Mouse (Mus musculus): Measurements from ENCODE around the gene Rhbdd1. TPM values are rescaled to one million over a fixed set of nuclear protein-coding genes. Genes with fewer than 3 reads are reported as not detected.

The Rhbdd1 gene
- polyA plus RNA-seq, 1 experiment = 10.7 TPM

DNA sequence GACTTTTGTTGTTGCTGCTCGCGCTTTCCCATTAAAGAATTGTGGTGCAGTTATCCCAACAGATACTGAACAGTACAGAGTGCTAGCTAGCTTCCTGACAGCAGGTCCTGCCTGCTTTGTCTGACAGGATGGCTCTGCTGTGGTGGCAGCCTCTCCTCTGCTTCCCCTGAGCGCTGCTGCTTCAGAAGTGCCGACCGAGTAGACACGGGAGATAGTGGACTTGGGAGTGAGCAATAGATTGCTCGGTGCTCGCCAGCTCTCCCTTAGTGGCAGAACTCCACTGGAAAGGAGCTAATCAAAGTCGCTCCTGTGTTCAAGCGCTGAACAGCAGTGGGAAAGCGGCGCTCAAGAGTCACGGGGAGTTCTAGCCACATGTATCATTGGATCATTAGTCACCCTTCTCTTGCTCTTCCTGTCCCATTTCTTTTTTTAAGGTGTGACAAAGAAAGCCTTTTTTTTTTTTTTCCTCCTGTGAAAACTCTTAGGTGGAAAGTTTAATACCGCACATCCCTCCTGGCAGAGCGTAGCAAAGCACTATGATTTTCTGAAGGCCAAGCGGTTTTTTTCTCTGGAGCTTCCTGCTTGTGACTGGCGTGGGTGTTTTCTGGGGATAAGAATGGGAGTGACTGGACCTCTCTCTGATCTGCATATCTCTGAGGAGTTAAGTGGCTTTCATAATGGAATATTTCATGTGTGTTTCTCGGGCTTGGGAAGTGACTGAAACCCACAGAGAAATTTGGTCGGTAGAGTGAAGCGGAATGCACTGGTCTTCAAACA is 42.8 kb downstream of the Rhbdd1 start:
- Histone ChIP-seq H3K27me3 (ENCODE audit: control insufficient read depth, insufficient read depth, low read length) (no peaks in the 10 kb centered on the region), H3K27ac (ENCODE audit: insufficient read depth, low read length) (no peak overlapping the region), H3K4me3 (replicated peaks; ENCODE audit: insufficient read depth, low read depth, low read length) (peak overlapping the region; percentile 2), H3K4me1 (ENCODE audit: control insufficient read depth, insufficient read depth, low read length) (no peaks in the 10 kb centered on the region)
- 60% methylated on average over 20 of the region's 20 CpGs for WGBS
- DNase-seq = peak in 1 of 2 experiments; percentile 15
- no peak for TF ChIP-seq POLR2A (IDR thresholded peaks at IDR 0.05; ENCODE audit: borderline replicate concordance, insufficient read depth, low read length)
- TF ChIP-seq CTCF (IDR thresholded peaks at IDR 0.05; ENCODE audit: borderline replicate concordance, insufficient read depth, low read depth, low read length) = no peak

DNA sequence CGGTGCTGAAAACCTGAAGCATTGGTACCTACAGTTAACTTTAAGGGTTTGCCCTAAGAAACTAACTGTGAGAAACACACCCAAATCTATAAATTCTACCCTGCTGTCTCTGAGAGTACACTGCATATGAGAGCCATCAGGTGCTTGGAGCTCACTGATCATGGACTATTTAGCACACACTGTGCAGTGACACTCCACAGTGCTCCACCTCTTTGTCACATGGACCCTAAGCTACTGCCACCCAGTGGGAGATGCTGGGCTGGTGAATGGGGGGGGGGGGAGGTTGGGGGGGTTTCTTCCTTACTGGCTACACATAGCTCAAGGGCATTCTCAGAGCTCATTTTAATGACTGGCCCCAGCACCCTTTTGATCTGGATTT is 43.4 kb downstream of the Rhbdd1 start:
- DNase-seq = no peak
- TF ChIP-seq CTCF (IDR thresholded peaks at IDR 0.05; ENCODE audit: borderline replicate concordance, insufficient read depth, low read depth, low read length) = no peak
- TF ChIP-seq POLR2A (IDR thresholded peaks at IDR 0.05; ENCODE audit: borderline replicate concordance, insufficient read depth, low read length) = no peak
- Histone ChIP-seq H3K4me1 (ENCODE audit: control insufficient read depth, insufficient read depth, low read length) (no peaks in the 10 kb centered on the region), H3K27me3 (ENCODE audit: control insufficient read depth, insufficient read depth, low read length) (no peaks in the 10 kb centered on the region), H3K4me3 (replicated peaks; ENCODE audit: insufficient read depth, low read depth, low read length) (no peak overlapping the region), H3K27ac (ENCODE audit: insufficient read depth, low read length) (no peak overlapping the region)
- 89% methylated on average over 1 of the region's 1 CpGs for WGBS

DNA sequence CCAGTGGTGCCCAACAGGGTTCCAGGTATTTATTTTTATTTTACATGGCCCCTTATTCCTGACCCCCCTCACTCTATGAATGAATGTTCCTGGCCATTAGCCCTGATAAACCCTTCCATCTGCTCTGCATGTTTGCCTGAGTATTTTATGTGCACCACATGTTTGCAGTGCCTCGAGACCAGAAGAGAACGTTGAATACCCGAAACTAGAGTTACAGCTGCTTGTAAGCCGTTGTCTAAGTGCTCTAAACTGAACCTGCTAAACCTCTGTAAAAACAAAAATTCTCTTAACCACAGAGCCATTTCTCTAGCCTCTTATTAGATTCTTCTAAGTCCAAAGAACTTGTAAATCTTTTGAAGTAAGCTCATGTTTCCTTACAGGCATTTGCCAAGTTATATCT is 45.0 kb downstream of the Rhbdd1 start:
- Histone ChIP-seq H3K4me3 (replicated peaks; ENCODE audit: insufficient read depth, low read depth, low read length) (no peak overlapping the region), H3K27me3 (ENCODE audit: control insufficient read depth, insufficient read depth, low read length) (no peaks in the 10 kb centered on the region), H3K27ac (ENCODE audit: insufficient read depth, low read length) (no peak overlapping the region), H3K4me1 (ENCODE audit: control insufficient read depth, insufficient read depth, low read length) (no peaks in the 10 kb centered on the region)
- no peak for TF ChIP-seq CTCF (IDR thresholded peaks at IDR 0.05; ENCODE audit: borderline replicate concordance, insufficient read depth, low read depth, low read length)
- no peak for TF ChIP-seq POLR2A (IDR thresholded peaks at IDR 0.05; ENCODE audit: borderline replicate concordance, insufficient read depth, low read length)
- WGBS = 61% methylated on average over 4 of the region's 4 CpGs
- DNase-seq = no peak

DNA sequence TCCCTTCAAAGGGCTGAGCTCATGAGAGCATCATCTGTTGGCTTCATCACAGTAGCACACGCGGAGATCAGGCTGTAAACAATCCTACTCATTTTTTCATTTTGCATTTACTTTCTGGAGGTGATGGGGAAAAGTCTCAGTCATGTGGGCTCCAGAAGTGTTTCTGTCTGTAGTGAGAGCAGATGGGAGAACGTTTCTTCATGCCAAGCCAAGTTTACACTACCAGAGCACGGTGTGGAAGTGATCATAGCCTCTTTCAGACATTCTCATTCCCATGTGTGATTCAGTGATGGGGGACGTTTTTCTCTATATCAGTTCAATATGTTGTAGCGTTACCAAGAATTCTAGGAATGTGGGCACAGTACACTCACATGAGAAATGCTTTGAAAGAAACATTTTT is 45.9 kb downstream of the Rhbdd1 start:
- WGBS = 63% methylated on average over 6 of the region's 6 CpGs
- H3K4me1 ChIP-seq (ENCODE audit: control insufficient read depth, insufficient read depth, low read length) = no peaks in the 10 kb centered on the region
- H3K27me3 ChIP-seq (ENCODE audit: control insufficient read depth, insufficient read depth, low read length) = no peaks in the 10 kb centered on the region
- no peak overlapping the region for H3K4me3 ChIP-seq (replicated peaks; ENCODE audit: insufficient read depth, low read depth, low read length)
- TF ChIP-seq POLR2A (IDR thresholded peaks at IDR 0.05; ENCODE audit: borderline replicate concordance, insufficient read depth, low read length) (no peak), CTCF (IDR thresholded peaks at IDR 0.05; ENCODE audit: borderline replicate concordance, insufficient read depth, low read depth, low read length) (no peak)
- no peak overlapping the region for H3K27ac ChIP-seq (ENCODE audit: insufficient read depth, low read length)
- no peak for DNase-seq

DNA sequence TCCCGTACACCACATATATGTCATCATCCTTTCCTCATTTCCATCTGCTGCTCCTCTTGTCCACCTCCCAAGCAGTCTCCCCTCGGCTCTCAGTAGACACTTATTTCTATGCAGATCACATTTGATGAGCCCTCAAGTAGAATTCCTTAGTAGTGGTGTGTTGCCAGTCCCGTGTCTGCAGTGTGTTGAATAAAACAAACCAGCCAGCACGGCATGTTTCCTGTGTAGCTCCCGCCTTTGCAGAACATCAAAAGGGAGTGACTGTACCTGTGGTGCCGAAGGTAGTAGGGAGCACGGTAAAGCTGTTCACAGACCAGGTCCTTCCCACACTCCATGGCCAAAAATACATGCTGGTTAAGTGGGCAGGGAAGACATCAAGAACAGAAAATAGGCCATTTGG is 47.8 kb downstream of the Rhbdd1 start:
- no peaks in the 10 kb centered on the region for H3K27me3 ChIP-seq (ENCODE audit: control insufficient read depth, insufficient read depth, low read length)
- H3K4me1 ChIP-seq (ENCODE audit: control insufficient read depth, insufficient read depth, low read length) = no peaks in the 10 kb centered on the region
- TF ChIP-seq CTCF (IDR thresholded peaks at IDR 0.05; ENCODE audit: borderline replicate concordance, insufficient read depth, low read depth, low read length) (no peak), POLR2A (IDR thresholded peaks at IDR 0.05; ENCODE audit: borderline replicate concordance, insufficient read depth, low read length) (no peak)
- WGBS = 65% methylated on average over 7 of the region's 7 CpGs
- no peak for DNase-seq
- H3K4me3 ChIP-seq (replicated peaks; ENCODE audit: insufficient read depth, low read depth, low read length) = no peak overlapping the region
- H3K27ac ChIP-seq (ENCODE audit: insufficient read depth, low read length) = no peak overlapping the region

DNA sequence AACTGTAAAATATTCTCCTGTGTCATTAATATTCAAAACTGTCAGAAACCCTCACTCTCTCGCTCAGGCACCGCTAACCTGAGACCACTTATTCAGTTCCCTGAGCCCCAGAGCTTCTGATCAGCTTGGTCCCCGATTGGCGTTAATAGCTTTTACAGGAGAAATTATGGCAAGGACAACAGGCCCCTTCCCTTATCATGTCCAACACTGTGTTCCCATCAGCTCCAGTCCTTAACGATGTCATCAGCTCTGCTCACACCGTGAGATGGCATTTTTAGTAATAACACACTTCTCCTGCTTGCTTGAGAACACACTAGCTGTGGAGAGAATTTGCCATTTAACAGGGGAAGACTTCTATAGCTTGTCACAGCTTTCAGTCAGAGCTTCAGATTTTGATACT is 48.2 kb downstream of the Rhbdd1 start:
- Histone ChIP-seq H3K27me3 (ENCODE audit: control insufficient read depth, insufficient read depth, low read length) (no peaks in the 10 kb centered on the region), H3K4me1 (ENCODE audit: control insufficient read depth, insufficient read depth, low read length) (no peaks in the 10 kb centered on the region), H3K4me3 (replicated peaks; ENCODE audit: insufficient read depth, low read depth, low read length) (no peak overlapping the region), H3K27ac (ENCODE audit: insufficient read depth, low read length) (no peak overlapping the region)
- 81% methylated on average over 6 of the region's 6 CpGs for WGBS
- TF ChIP-seq POLR2A (IDR thresholded peaks at IDR 0.05; ENCODE audit: borderline replicate concordance, insufficient read depth, low read length) (no peak), CTCF (IDR thresholded peaks at IDR 0.05; ENCODE audit: borderline replicate concordance, insufficient read depth, low read depth, low read length) (no peak)
- no peak for DNase-seq

DNA sequence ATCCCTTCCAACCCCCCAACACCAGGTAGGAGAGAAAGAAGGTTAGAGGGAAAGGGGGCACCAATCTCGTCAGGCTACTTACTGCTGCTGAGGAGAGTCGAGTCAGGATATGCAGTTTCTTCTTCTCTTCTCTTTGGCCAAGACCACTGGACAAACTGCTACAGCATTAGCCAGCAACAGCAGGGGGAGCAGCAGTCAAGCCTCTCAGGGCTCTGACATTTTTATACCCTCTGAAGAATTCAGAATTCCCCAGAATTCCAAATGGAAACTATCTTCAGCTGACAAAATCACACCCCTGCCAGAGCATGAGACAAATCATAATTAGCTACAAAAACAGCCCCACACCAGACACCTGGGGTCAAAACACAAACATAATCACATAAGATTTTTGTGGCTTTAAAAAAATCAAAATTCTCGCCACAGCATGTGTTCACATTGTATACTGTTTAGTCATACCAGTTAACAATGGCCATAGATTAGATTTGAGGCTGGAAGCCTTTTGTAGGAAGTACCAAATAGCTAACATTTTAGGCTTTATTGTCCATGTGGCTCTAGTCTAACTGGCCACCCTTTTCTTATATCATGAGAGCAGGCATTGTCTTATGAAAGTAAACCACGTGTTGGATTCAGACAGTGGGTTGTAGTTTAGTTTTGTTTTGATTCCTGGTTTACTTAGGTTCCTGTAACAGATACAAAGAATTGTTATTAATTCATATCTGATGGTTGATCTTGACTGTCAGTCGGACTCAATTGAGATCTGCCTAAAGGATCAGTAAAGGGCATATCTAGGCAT is 55.6 kb downstream of the Rhbdd1 start:
- WGBS = 77% methylated on average over 5 of the region's 5 CpGs
- no peaks in the 10 kb centered on the region for H3K27me3 ChIP-seq (ENCODE audit: control insufficient read depth, insufficient read depth, low read length)
- no peak for DNase-seq
- no peak overlapping the region for H3K27ac ChIP-seq (ENCODE audit: insufficient read depth, low read length)
- H3K4me3 ChIP-seq (replicated peaks; ENCODE audit: insufficient read depth, low read depth, low read length) = no peak overlapping the region
- TF ChIP-seq CTCF (IDR thresholded peaks at IDR 0.05; ENCODE audit: borderline replicate concordance, insufficient read depth, low read depth, low read length) = no peak
- TF ChIP-seq POLR2A (IDR thresholded peaks at IDR 0.05; ENCODE audit: borderline replicate concordance, insufficient read depth, low read length) = no peak
- no peaks in the 10 kb centered on the region for H3K4me1 ChIP-seq (ENCODE audit: control insufficient read depth, insufficient read depth, low read length)

DNA sequence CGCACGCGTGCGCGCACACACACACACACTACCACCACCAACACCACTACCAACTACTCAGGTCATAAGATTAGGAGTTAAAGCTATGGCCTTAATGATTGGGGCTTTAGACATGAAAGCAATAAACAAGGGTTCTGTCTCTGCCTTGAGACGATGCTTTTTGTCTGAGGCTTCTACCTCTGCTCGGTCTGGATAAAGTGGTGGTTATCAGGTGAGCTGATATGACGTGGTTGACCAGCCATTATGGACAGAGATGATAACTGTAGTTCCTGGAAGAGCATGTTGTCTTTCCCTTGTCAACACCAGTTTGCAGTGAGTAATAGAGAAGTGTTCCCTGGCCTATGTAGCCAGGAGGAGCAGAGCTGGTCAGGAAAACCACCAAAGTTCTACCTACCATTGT is 57.7 kb downstream of the Rhbdd1 start:
- WGBS = 98% methylated on average over 8 of the region's 8 CpGs
- TF ChIP-seq POLR2A (IDR thresholded peaks at IDR 0.05; ENCODE audit: borderline replicate concordance, insufficient read depth, low read length) = no peak
- no peak for TF ChIP-seq CTCF (IDR thresholded peaks at IDR 0.05; ENCODE audit: borderline replicate concordance, insufficient read depth, low read depth, low read length)
- Histone ChIP-seq H3K4me1 (ENCODE audit: control insufficient read depth, insufficient read depth, low read length) (no peaks in the 10 kb centered on the region), H3K27me3 (ENCODE audit: control insufficient read depth, insufficient read depth, low read length) (no peaks in the 10 kb centered on the region), H3K27ac (ENCODE audit: insufficient read depth, low read length) (no peak overlapping the region), H3K4me3 (replicated peaks; ENCODE audit: insufficient read depth, low read depth, low read length) (no peak overlapping the region)
- DNase-seq = no peak
